Mouse (Mus musculus) spleen, adult 10 weeks (tissue): ENCODE results near the gene Apcs. TPM values are rescaled to one million over a fixed set of nuclear protein-coding genes. Genes with fewer than 3 reads are reported as not detected.

Experiments used
- polyA plus RNA-seq: library from polyadenylated mRNA; stranded (reverse); fragments of 350-450 nt; fragmentation: Illumina TruSeq; extraction: RNeasy Lipid Tissue Mini Kit (QIAGEN cat#74804); gene quantifications from one replicate; pipeline ENCODE4 v1.2.3, GENCODE M21; 2015; ENCODE audit warnings: low replicate concordance; ENCODE audit not compliant: insufficient read depth

The Apcs gene
- polyA plus RNA-seq: not detected

GRCm38 (mm10) chr1:172894777-172895357 is at the start of gene Apcs:
TSS of gene Apcs (minus strand) at chr1:172895041.

Other genes with a start within 250 kb of the Apcs start
- gene Crp, start 197.0 kb downstream of the Apcs start, polyA plus RNA-seq: not detected
- gene Olfr16, start 55.4 kb upstream of the Apcs start, polyA plus RNA-seq: not detected
- not detected for gene Olfr1408, start 242.3 kb upstream of the Apcs start, polyA plus RNA-seq